Mouse (Mus musculus) kidney, postnatal 0 days (tissue): ENCODE measurements around the gene Nenf. TPM values are rescaled to one million over a fixed set of nuclear protein-coding genes. Genes with fewer than 3 reads are reported as not detected.

Experiments used
- ATAC-seq: fragments of 200-750 bp; cut with Nextera tagmentation; replicated peaks from 2 replicates; pipeline ENCODE4 v1.8.0; 2017; ENCODE audit warnings: low read depth, moderate number of reproducible peaks, moderate TSS enrichment, moderate library complexity; ENCODE audit not compliant: low FRiP score
- DNase-seq: peaks from one replicate; pipeline ENCODE4 v3.0.0-alpha.2; 2016; ENCODE audit warnings: low spot score
- H3K27ac ChIP-seq: fragments of 300-500 bp; sonication (generic); 2 replicates; pipeline ENCODE4 v1.5.1; 2014; ENCODE audit warnings: mild to moderate bottlenecking
- H3K27me3 ChIP-seq: fragments of 300-500 bp; sonication (generic); 2 replicates; pipeline ENCODE4 v1.6.1; 2014; ENCODE audit warnings: low read length, mixed read lengths; ENCODE audit not compliant: insufficient read depth
- H3K36me3 ChIP-seq: fragments of 300-500 bp; sonication (generic); 2 replicates; pipeline ENCODE4 v1.6.1; 2014; ENCODE audit warnings: low read length, mixed read lengths; ENCODE audit not compliant: insufficient read depth
- H3K4me1 ChIP-seq: fragments of 300-500 bp; sonication (generic); replicated peaks from 2 replicates; pipeline ENCODE4 v1.6.1; 2014; ENCODE audit warnings: antibody characterized with exemption, low read length, mixed read lengths; ENCODE audit not compliant: insufficient read depth
- H3K4me2 ChIP-seq: fragments of 300-500 bp; sonication (generic); 2 replicates; pipeline ENCODE4 v1.6.1; 2014; ENCODE audit warnings: mild to moderate bottlenecking, low read length, moderate library complexity, mixed read lengths
- H3K4me3 ChIP-seq: fragments of 300-500 bp; sonication (generic); replicated peaks from 2 replicates; pipeline ENCODE4 v1.5.1; 2014; ENCODE audit warnings: low read depth, low read length
- H3K9ac ChIP-seq: fragments of 300-500 bp; sonication (generic); 2 replicates; pipeline ENCODE4 v1.6.1; 2014; ENCODE audit warnings: low read depth, low read length
- H3K9me3 ChIP-seq: fragments of 300-500 bp; sonication (generic); replicated peaks from 2 replicates; pipeline ENCODE4 v1.6.1; 2016; ENCODE audit warnings: low read length, inconsistent platforms, mixed read lengths
- CTCF ChIP-seq: IDR thresholded peaks from 2 replicates; pipeline ENCODE4 v1.5.1; 2016; ENCODE audit warnings: antibody characterized with exemption, low read depth, mild to moderate bottlenecking, moderate library complexity
- WGBS: fragments of 180-500 bp; shearing (Covaris S2); extraction: QIAGEN DNeasy Blood & Tissue Kit; methylation state at CpG from one replicate; pipeline ENCODE4 v1.1.7; 2014; 5-methylcytosine and 5-hydroxymethylcytosine counted together
- polyA plus RNA-seq: library from polyadenylated mRNA; unstranded; fragments of >200 nt; fragmentation: Nextera tagmentation; extraction: Ambion mirVana; gene quantifications from 2 replicates; pipeline ENCODE4 v1.2.1, GENCODE M21; 2015

Gene Nenf
- polyA plus RNA-seq, 1 experiment from 2014 or later, result 144 TPM

DNA sequence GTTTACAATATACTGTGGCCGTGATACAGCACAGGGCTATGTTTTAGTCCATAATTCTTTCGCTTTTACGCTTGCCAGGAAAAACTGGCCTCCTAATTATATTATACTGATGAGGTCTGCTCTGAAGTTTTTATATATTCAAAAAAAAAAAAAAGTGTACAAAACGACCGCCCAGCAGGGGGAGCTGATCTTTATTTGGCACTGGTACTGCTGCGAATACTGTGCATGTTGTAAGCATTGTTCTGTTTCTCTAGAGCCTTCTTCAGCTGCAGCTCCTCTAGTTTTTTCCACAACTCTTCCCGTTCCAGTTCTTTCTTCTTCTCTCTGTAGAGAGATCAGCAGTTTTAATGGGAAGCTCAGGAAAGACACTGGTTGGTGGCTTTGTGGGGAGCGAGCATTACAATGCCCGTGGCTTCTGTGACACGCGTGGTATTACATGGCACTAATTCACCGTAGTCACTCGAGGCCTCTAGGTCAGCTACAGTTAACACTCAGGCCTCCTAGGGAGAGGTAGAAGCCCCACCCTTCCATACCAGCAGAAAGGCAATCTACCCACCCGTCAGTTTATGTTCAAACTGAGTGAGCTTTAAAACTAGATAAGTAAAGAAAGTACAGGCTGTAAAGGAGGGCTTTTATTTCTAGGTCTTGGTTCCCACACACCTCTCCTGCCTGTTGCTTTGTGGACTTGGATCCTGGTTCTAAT is 34.9 kb upstream of the Nenf start:
- Histone ChIP-seq H3K4me1 (no peaks in the 10 kb centered on the region), H3K4me3 (no peak overlapping the region), H3K27ac (no peak overlapping the region), H3K4me2 (no peak overlapping the region), H3K36me3 (peaks cover 50% of the 10 kb centered on the region), H3K9me3 (no peaks in the 10 kb centered on the region), H3K9ac (no peak overlapping the region), H3K27me3 (no peaks in the 10 kb centered on the region)
- peak; percentile 72 for TF ChIP-seq CTCF
- DNase-seq (peak; percentile 84), ATAC-seq (no peak)
- WGBS, result 66% methylated on average over 14 of the region's 14 CpGs

DNA sequence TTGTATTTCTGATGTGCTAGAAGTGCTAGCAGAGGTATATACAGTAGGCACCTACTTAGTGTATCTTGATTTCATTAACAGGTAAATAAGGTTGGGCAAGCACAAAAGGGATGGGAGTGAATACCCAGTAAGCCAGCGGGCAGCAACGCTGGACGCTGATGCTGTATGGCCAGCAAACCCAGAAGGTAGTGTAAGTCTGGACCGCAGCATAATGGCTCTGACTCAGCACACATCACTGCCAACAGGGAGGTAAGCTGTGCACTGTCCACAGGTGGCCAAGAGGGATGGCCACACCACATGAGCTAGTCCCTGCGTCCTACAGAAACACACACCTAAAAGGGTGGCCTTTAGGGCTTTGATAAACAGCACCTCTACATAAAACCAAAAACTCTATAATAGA is 32.4 kb upstream of the Nenf start:
- no peak for DNase-seq
- Histone ChIP-seq H3K9ac (no peak overlapping the region), H3K4me3 (no peak overlapping the region), H3K27me3 (no peaks in the 10 kb centered on the region), H3K4me1 (no peaks in the 10 kb centered on the region), H3K4me2 (no peak overlapping the region), H3K9me3 (no peaks in the 10 kb centered on the region), H3K27ac (no peak overlapping the region), H3K36me3 (peaks cover 33% of the 10 kb centered on the region)
- no peak for TF ChIP-seq CTCF
- ATAC-seq, result 0 out of 2 replicates have a peak, but pooled peaks have one; percentile 20
- 95% methylated on average over 5 of the region's 5 CpGs for WGBS

DNA sequence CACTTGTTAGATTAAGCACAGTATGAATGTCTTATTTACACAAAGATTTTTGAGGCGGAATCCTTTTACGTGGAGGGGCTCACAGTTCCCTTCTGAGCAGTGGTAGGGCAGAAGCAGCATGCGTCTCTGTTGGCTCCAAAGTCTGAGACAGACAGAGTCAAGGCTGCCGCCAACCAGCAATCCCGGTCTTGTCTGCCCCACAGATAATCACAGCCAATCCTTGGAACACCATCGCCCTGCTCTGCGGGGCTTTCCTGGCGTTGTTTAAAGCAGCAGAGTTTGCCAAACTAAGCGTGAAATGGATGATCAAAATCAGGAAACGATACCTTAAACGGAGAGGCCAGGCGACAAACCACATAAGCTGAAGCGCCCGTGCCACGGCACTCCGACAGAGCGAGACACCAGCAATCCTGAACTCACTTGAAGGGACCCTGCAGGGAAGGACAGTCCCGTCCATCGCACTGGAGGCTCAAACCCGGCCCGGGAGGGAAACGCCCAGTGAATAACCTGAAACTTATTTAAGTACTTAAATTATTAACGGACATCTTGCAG is 31.6 kb upstream of the Nenf start:
- Histone ChIP-seq H3K36me3 (peaks cover 28% of the 10 kb centered on the region), H3K9me3 (no peaks in the 10 kb centered on the region), H3K4me2 (no peak overlapping the region), H3K9ac (no peak overlapping the region), H3K4me3 (no peak overlapping the region), H3K27ac (no peak overlapping the region), H3K27me3 (no peaks in the 10 kb centered on the region), H3K4me1 (no peaks in the 10 kb centered on the region)
- ATAC-seq (no peak), DNase-seq (no peak)
- WGBS, result 75% methylated on average over 23 of the region's 23 CpGs
- TF ChIP-seq CTCF, result no peak

DNA sequence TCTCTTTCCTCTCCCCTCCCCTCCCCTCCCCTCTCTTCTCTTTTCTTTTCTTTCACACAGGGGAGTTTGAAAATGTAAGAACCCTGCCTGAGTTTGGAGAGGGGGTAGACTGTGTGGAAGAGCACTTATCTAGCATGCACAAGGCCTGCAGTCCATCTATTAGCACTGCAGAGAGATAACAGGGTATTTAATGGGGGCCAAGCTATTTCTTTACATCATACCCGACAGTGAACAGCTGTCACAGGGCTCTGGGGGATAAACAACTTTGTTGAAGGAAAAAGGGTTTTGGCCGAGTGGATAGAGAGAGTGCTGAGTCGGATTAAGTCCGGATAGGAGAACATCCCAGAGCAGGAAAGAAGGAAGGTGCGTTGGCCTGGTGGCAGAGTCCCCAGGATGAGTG is 31.0 kb upstream of the Nenf start:
- Histone ChIP-seq H3K27me3 (no peaks in the 10 kb centered on the region), H3K4me3 (no peak overlapping the region), H3K4me1 (no peaks in the 10 kb centered on the region), H3K9ac (no peak overlapping the region), H3K36me3 (peaks cover 23% of the 10 kb centered on the region), H3K27ac (no peak overlapping the region), H3K4me2 (no peak overlapping the region), H3K9me3 (no peaks in the 10 kb centered on the region)
- DNase-seq, result peak; percentile 61
- WGBS, result 56% methylated on average over 5 of the region's 5 CpGs
- no peak for ATAC-seq
- no peak for TF ChIP-seq CTCF

DNA sequence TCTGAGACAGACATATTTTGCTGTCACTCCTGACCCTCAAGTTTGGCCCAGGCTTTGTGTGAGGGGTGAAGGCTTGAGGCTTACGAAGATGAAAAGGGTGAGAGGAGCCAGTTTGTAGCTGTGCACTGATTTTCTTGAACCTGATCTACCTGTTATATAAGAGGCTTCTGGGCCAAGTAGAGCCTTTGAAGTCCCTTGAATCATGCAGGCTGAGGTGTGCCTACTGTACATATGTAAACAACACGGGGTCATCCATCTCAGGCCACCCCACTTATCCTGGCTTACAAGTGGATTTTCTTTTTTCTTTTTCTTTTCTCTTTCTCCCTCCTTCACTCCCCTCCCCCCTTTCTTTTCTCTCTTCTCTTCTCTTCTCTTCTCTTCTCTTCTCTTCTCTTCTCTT is 30.6 kb upstream of the Nenf start:
- Histone ChIP-seq H3K36me3 (peaks cover 21% of the 10 kb centered on the region), H3K4me1 (no peaks in the 10 kb centered on the region), H3K9ac (no peak overlapping the region), H3K4me2 (no peak overlapping the region), H3K4me3 (no peak overlapping the region), H3K27me3 (no peaks in the 10 kb centered on the region), H3K9me3 (no peaks in the 10 kb centered on the region), H3K27ac (no peak overlapping the region)
- DNase-seq (no peak), ATAC-seq (no peak)
- WGBS, result 91% methylated on average over 2 of the region's 2 CpGs
- no peak for TF ChIP-seq CTCF

DNA sequence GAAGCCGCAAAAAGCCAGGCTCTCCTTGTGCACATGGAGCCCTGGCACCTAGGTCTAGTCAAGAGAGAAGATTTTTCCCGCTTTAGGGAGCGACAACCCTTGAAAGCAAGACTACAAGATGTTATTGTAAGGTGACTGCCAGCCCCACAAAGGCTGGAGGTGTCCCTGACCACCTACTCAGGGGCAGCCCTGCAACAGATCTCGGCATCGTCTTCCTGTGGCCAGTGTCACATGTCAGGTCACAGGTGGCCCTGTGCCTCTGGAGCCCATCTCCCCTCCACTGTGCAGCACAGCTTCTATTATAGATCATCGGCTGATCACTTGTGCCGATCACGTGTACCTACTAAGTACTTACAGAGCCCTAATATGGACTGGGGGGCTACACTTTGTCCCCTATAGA is 29.6 kb upstream of the Nenf start:
- Histone ChIP-seq H3K9me3 (no peaks in the 10 kb centered on the region), H3K4me1 (no peaks in the 10 kb centered on the region), H3K27ac (no peak overlapping the region), H3K4me2 (no peak overlapping the region), H3K36me3 (peaks cover 25% of the 10 kb centered on the region), H3K9ac (no peak overlapping the region), H3K27me3 (no peaks in the 10 kb centered on the region), H3K4me3 (no peak overlapping the region)
- no peak for TF ChIP-seq CTCF
- 87% methylated on average over 8 of the region's 8 CpGs for WGBS
- no peak for ATAC-seq
- DNase-seq, result no peak
